Mouse (Mus musculus) limb, embryonic 15.5 days (tissue): Measurements from ENCODE around the gene Cmtr1. TPM values are rescaled to one million over a fixed set of nuclear protein-coding genes. Genes with fewer than 3 reads are reported as not detected.
"Not testable (repeated sequence)": the region's sequence is repeated elsewhere in the genome, so short reads cannot be mapped to it uniquely, and the experiment has no call there.

Experiments
- ATAC-seq: fragments of 200-750 bp; cut with Nextera tagmentation; 2 replicates; pipeline ENCODE4 v1.8.0; 2017; ENCODE audit warnings: low read depth, moderate TSS enrichment; ENCODE audit not compliant: insufficient number of reproducible peaks, low FRiP score, low TSS enrichment
- H3K27ac ChIP-seq: fragments of 300-500 bp; sonication (generic); 2 replicates; pipeline ENCODE4 v1.5.1; 2015; ENCODE audit warnings: moderate library complexity, mild to moderate bottlenecking, inconsistent platforms
- H3K27me3 ChIP-seq: fragments of 300-500 bp; sonication (generic); 2 replicates; pipeline ENCODE4 v1.6.1; 2015; ENCODE audit warnings: inconsistent platforms
- H3K36me3 ChIP-seq: fragments of 300-500 bp; sonication (generic); 2 replicates; pipeline ENCODE4 v1.6.1; 2015; ENCODE audit warnings: inconsistent platforms
- H3K4me1 ChIP-seq: fragments of 300-500 bp; sonication (generic); 2 replicates; pipeline ENCODE4 v1.6.1; 2015; ENCODE audit warnings: inconsistent platforms
- H3K4me2 ChIP-seq: fragments of 300-500 bp; sonication (generic); 2 replicates; pipeline ENCODE4 v1.6.1; 2015; ENCODE audit warnings: mild to moderate bottlenecking, inconsistent platforms
- H3K4me3 ChIP-seq: fragments of 300-500 bp; sonication (generic); 2 replicates; pipeline ENCODE4 v1.5.1; 2015; ENCODE audit warnings: mild to moderate bottlenecking, inconsistent platforms
- H3K9ac ChIP-seq: fragments of 300-500 bp; sonication (generic); 2 replicates; pipeline ENCODE4 v1.6.1; 2015; ENCODE audit warnings: inconsistent platforms
- H3K9me3 ChIP-seq: fragments of 300-500 bp; sonication (generic); 2 replicates; pipeline ENCODE4 v1.6.1; 2016; ENCODE audit warnings: inconsistent platforms
- WGBS: fragments of 180-500 bp; shearing (Covaris S2); methylation state at CpG from one replicate; pipeline ENCODE4 v1.1.7; 2015; 5-methylcytosine and 5-hydroxymethylcytosine counted together
- polyA plus RNA-seq: library from polyadenylated mRNA; unstranded; fragments of >200 nt; fragmentation: Nextera tagmentation; extraction: Ambion mirVana; gene quantifications from 2 replicates; pipeline ENCODE4 v1.2.1, GENCODE M21; 2015

Cmtr1 gene
- 100 and 110 TPM in 2 replicates for polyA plus RNA-seq

- Histone ChIP-seq H3K4me1 (peaks cover 7% of the 10 kb centered on the region; the same call in 1 of the 2 replicates), H3K27me3 (no peaks in the 10 kb centered on the region), H3K4me3 (peak within 1 kb of the TSS; percentile 78), H3K27ac (peak within 1 kb of the TSS; percentile 90), H3K4me2 (peak within 1 kb of the TSS; percentile 85), H3K9ac (peak within 1 kb of the TSS; percentile 91), H3K9me3 (no peaks in the 10 kb centered on the region), H3K36me3 (peaks cover 18% of the 10 kb centered on the region)
- under 1% methylated on average over 34 of the region's 41 CpGs for WGBS
- ATAC-seq: peak; percentile 94
Measured at GRCm38 (mm10) chr17:29660076-29660761, at the start of gene Cmtr1. Cmtr1 (plus strand) TSS chr17:29660595.

GRCm38 (mm10) chr17:29613453-29613852 is 46.9 kb upstream of the Cmtr1 start:
- not testable (repeated sequence) for H3K27ac ChIP-seq, ATAC-seq, H3K4me2 ChIP-seq, H3K9ac ChIP-seq, H3K4me3 ChIP-seq, H3K9me3 ChIP-seq, H3K36me3 ChIP-seq, H3K27me3 ChIP-seq
- 86% methylated on average over 5 of the region's 5 CpGs for WGBS
- peaks cover 29% of the 10 kb centered on the region for H3K4me1 ChIP-seq

- H3K36me3 ChIP-seq: peaks cover 9% of the 10 kb centered on the region
- no peaks in the 10 kb centered on the region for H3K9me3 ChIP-seq
- H3K9ac ChIP-seq: peak within 1 kb of the TSS; percentile 98
- H3K4me2 ChIP-seq: peak within 1 kb of the TSS; percentile 65
- H3K27me3 ChIP-seq: no peaks in the 10 kb centered on the region
- WGBS: 2% methylated on average over 52 of the region's 52 CpGs
- peak within 1 kb of the TSS; percentile 83 for H3K4me3 ChIP-seq
- peak; percentile 88 for ATAC-seq
- peaks cover 29% of the 10 kb centered on the region for H3K4me1 ChIP-seq
- peak within 1 kb of the TSS; percentile 94 for H3K27ac ChIP-seq
Measured at GRCm38 (mm10) chr17:29614115-29615023, 46.0 kb upstream of the Cmtr1 start, which contains the start of the genes Rnf8 and Gm28043. Rnf8 (plus strand) TSS chr17:29614790. Gm28043 (plus strand) TSS chr17:29614876.

GRCm38 (mm10) chr17:29615024-29615551 is 45.3 kb upstream of the Cmtr1 start:
- Histone ChIP-seq H3K4me2 (peak overlapping the region; percentile 65), H3K4me1 (peaks cover 29% of the 10 kb centered on the region), H3K36me3 (peaks cover 16% of the 10 kb centered on the region), H3K27me3 (no peaks in the 10 kb centered on the region), H3K9me3 (no peaks in the 10 kb centered on the region), H3K9ac (peak overlapping the region; percentile 98), H3K27ac (peak overlapping the region; percentile 94), H3K4me3 (peak overlapping the region; percentile 83)
- ATAC-seq: no peak; the same call in 1 of the 2 replicates
- under 1% methylated on average over 40 of the region's 43 CpGs for WGBS

- Histone ChIP-seq H3K4me3 (peak overlapping the region; percentile 83), H3K9me3 (no peaks in the 10 kb centered on the region), H3K27ac (peak overlapping the region; percentile 94), H3K36me3 (peaks cover 17% of the 10 kb centered on the region), H3K27me3 (no peaks in the 10 kb centered on the region), H3K9ac (peak overlapping the region; percentile 98), H3K4me2 (peak overlapping the region; percentile 65), H3K4me1 (peaks cover 29% of the 10 kb centered on the region)
- no peak for ATAC-seq
- 9% methylated on average over 4 of the region's 4 CpGs for WGBS
Measured at GRCm38 (mm10) chr17:29615616-29616015, 44.8 kb upstream of the Cmtr1 start.

- H3K9ac ChIP-seq: no peak overlapping the region
- no peak overlapping the region for H3K4me2 ChIP-seq
- peaks cover 26% of the 10 kb centered on the region for H3K4me1 ChIP-seq
- no peak overlapping the region for H3K27ac ChIP-seq
- peaks cover 53% of the 10 kb centered on the region for H3K36me3 ChIP-seq
- H3K9me3 ChIP-seq: no peaks in the 10 kb centered on the region
- WGBS: 87% methylated on average over 3 of the region's 3 CpGs
- no peaks in the 10 kb centered on the region for H3K27me3 ChIP-seq
- no peak for ATAC-seq
- H3K4me3 ChIP-seq: no peak overlapping the region
Measured at GRCm38 (mm10) chr17:29619231-29619630, 41.2 kb upstream of the Cmtr1 start.

- Histone ChIP-seq H3K4me1 (no peaks in the 10 kb centered on the region), H3K27ac (no peak overlapping the region), H3K27me3 (no peaks in the 10 kb centered on the region), H3K36me3 (peaks cover 90% of the 10 kb centered on the region), H3K9ac (no peak overlapping the region), H3K4me2 (no peak overlapping the region), H3K9me3 (no peaks in the 10 kb centered on the region), H3K4me3 (no peak overlapping the region)
- WGBS: 95% methylated on average over 8 of the region's 8 CpGs
- ATAC-seq: no peak
Measured at GRCm38 (mm10) chr17:29623488-29623887, 36.9 kb upstream of the Cmtr1 start.

- Histone ChIP-seq H3K36me3 (peaks cover 94% of the 10 kb centered on the region), H3K27ac (no peak overlapping the region), H3K4me2 (no peak overlapping the region), H3K4me3 (no peak overlapping the region), H3K27me3 (no peaks in the 10 kb centered on the region), H3K4me1 (no peaks in the 10 kb centered on the region), H3K9me3 (no peaks in the 10 kb centered on the region), H3K9ac (no peak overlapping the region)
- 96% methylated on average over 9 of the region's 9 CpGs for WGBS
- ATAC-seq: no peak
Measured at GRCm38 (mm10) chr17:29627285-29627684, 33.1 kb upstream of the Cmtr1 start.

- WGBS: 87% methylated on average over 5 of the region's 5 CpGs
- H3K27ac ChIP-seq: no peak overlapping the region
- no peak overlapping the region for H3K4me2 ChIP-seq
- no peaks in the 10 kb centered on the region for H3K9me3 ChIP-seq
- H3K9ac ChIP-seq: no peak overlapping the region
- no peaks in the 10 kb centered on the region for H3K4me1 ChIP-seq
- H3K36me3 ChIP-seq: peaks cover 93% of the 10 kb centered on the region
- H3K27me3 ChIP-seq: no peaks in the 10 kb centered on the region
- no peak overlapping the region for H3K4me3 ChIP-seq
- ATAC-seq: no peak
Measured at GRCm38 (mm10) chr17:29628946-29629345, 31.4 kb upstream of the Cmtr1 start.

- Histone ChIP-seq H3K9me3 (no peaks in the 10 kb centered on the region), H3K4me1 (no peaks in the 10 kb centered on the region), H3K27ac (no peak overlapping the region), H3K27me3 (no peaks in the 10 kb centered on the region), H3K36me3 (peaks cover 93% of the 10 kb centered on the region), H3K4me2 (no peak overlapping the region), H3K4me3 (no peak overlapping the region), H3K9ac (no peak overlapping the region)
- ATAC-seq: no peak
- WGBS: 71% methylated on average over 5 of the region's 5 CpGs
Measured at GRCm38 (mm10) chr17:29629620-29630019, 30.8 kb upstream of the Cmtr1 start.

GRCm38 (mm10) chr17:29632312-29632711 is 28.1 kb upstream of the Cmtr1 start:
- Histone ChIP-seq H3K9ac (no peak overlapping the region), H3K4me1 (no peaks in the 10 kb centered on the region), H3K4me2 (no peak overlapping the region), H3K27ac (no peak overlapping the region), H3K9me3 (no peaks in the 10 kb centered on the region), H3K4me3 (no peak overlapping the region), H3K36me3 (peaks cover 95% of the 10 kb centered on the region), H3K27me3 (no peaks in the 10 kb centered on the region)
- no peak for ATAC-seq
- WGBS: 96% methylated on average over 11 of the region's 11 CpGs
